Mouse (Mus musculus) cerebellum, adult 11-12 months (tissue): Measurements from ENCODE around the gene Lck.
A peak's percentile ranks its signal among the peaks of the same experiment; 100 is the strongest.

Experiments used
- DNase-seq: peaks from one replicate; pipeline ENCODE4 v3.0.0; 2022

Gene Lck

GRCm38 (mm10) chr4:129584884-129585608 lies 11.6 kb upstream of the Lck start:
- DNase-seq: peak; percentile 60

DNA sequence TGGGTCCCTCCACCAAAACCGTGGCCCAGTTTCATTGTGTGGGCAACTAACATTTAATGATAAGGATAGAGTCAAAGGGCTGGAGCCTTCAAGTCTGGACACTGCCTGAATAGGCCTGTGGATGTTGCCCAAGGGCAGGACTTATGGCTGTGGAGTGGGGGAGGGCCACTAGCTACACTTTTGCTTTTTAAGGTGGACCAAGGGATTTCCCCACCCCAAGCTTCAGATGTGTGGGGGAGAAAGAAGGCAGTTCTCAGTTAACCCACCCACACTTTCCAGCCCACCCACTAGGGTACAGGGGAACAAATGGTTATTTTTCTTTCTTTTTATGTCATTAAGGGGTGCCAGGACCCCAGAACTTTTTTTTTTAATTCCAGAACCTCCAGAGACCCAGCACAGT lies 10.9 kb upstream of the Lck start:
- no peak for DNase-seq

DNA sequence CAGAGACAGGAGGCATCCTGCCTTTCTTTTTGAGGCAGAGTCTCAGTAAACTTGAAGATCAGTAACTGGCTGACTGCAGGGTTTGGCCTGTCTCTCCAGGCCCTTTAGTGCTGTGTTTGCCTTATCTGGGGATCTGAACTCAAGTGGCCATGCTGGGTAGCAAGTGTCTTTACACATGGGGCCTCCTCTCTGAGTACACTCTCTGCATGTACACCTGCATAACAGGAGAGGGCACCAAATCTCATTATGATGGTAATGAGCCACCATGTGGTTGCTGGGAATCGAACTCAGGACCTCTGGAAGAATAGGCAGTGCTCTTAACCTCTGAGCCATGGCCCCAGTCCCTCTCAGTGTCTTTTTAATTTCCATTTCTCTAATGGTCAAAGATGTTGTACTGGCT lies 8.8 kb upstream of the Lck start:
- DNase-seq: no peak

GRCm38 (mm10) chr4:129580347-129580746 lies 6.9 kb upstream of the Lck start:
- DNase-seq: peak; percentile 57

DNA sequence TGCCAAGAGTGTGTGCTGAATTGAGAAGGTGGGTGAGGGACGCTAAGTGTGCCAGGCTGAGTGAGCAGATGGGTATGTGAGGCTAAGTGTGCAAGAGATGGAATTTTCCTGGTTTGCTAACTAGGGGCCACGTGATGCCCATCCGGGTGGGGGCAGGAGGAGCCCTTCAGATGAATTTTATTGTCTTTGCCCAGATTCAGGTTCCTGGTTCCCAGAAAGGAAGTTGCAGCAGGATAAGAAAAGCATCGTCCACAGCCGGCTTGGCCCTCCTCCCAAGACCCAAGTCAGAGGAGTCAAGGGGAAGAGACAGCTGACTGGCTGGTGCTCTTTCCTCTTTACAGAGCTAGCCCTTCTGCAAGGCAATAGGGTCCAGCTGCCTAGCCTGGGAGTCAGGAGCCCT lies 5.0 kb upstream of the Lck start, which contains the start of gene Fam167b:
TSS of gene Fam167b (minus strand) at position 84 of the 400 bp plus-strand sequence.
- no peak for DNase-seq

DNA sequence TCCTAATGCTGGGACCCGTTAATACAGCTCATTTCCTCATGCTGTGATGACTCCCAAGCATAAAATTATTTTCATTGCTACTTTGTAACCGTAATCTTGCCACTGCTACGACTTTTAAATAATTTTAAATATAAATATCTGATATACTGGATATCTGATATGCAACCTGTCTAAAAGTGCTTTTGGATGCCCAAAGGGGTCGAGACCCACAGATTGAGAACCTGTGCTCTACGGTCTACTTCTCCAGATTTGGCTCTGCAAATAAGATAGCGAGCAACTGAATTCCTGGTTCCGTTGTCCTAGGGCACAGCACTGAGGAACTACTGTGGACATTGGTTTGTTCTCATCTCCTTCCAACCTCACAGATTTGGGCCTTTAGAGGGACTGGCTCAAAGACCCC lies 4.2 kb upstream of the Lck start:
- DNase-seq: no peak

GRCm38 (mm10) chr4:129576863-129577491 lies 3.5 kb upstream of the Lck start:
- DNase-seq: peak; percentile 31

DNA sequence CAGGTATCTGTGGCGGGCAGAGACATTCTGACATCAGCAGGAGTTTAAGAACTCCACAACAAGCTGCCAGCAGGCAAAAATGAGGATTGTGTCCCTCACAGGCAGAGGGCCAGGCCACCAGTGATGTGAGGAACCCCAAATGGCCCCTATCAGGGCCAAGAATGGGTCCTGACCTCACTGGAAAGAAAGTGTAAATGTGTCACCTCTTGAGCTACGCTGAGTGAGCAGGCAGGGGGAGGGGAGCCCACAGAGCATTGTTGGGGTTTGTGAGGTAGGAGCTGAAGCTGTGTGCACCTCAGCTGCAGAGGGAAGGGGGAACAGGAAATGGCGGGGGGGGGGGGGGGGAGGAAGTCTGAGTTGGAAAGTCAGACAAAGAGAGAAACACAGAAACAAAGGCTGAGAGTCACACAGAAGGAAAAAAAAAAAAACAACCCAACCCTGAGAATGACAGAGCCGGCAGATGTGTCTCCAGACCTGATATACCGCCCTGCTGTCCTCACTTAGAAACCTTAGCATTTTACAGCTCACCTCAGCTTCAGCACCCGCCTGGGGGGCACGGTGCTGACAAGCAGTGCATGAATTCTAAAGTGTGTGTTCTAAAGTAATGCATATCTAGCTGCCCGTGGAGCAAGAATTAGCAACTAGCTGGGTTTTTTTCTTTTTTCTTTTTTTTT lies 1.9 kb upstream of the Lck start:
- no peak for DNase-seq

- DNase-seq: no peak
Measured at GRCm38 (mm10) chr4:129573093-129573370, 409 bp downstream of the Lck start.

DNA sequence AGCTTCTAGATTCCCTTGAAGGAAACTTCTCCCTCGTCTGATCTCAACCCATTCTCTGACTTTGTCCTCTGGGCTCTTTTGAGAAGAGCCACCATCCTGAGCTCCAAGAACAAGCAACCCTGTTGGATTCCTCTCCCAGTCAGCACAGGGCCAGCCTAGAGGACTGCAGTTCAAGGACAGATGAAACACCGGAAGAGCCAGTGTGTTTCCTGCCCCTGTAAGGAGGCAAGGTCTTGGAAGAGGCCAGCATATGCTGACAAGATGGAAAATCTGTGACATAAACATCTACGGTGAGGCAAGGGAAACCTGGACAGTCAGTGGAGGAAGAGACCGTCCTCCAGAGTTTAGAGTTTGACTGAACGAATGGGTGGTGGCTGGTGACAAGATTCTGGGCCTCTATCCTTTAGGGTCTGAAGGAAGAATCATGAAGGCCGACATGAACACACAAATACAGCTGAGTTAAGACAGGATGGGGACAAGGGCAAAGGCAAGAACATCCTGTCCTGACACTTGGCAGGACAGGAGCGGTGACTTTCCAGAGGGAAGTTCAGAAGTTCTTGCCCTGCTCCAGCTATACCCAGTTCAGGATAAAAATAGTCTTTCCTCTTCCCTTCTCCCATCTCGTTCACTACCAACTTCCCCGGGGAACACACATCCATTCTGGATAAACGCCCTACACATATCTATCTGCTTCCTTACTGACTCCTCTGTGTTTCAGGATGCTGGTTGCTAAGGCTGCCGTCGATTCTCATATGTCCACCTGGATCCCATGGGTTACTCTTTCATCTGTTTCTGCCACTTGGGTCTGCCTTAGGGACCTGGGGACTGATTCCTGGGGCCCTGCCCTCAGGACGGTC lies 977 bp downstream of the Lck start:
- DNase-seq: no peak

- DNase-seq: no peak
Measured at GRCm38 (mm10) chr4:129571551-129572084, 1.8 kb downstream of the Lck start.

DNA sequence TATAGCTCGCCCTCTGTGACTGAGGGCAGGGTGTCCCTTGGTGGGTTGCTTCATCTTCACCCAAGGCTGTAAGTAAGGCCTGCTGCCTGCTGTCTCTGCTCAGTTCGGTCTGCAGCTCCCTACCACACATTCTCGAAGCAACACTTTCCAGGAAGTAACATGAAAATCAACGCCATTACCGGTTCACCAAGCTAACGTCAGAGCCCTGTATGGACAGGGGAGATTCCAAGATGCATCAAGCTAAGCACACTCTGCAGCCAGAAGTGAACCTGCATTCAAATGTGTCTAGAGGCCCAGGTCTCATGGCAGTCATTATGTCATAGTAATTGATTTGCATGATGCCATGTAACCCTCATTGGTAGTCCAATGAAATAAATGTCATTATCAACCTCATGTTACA lies 3.4 kb downstream of the Lck start:
- no peak for DNase-seq

DNA sequence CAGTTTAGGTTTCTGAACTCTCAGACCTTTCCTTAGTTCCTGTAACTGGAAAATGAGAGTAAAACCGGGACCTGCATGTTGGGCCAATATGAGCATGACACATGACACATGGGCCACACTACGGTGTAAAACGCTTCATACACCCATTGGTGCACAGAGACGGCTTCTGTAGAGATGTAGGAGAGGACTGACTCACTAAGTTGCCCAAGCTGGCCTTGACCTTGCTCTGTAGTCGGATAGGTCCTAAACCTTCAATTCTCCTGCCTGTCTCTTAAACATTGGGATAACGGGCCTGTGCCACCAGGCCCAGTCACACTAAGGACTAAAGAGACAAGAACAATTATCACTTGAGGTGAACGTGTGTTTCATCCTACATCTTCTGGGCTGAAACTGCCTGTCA lies 5.1 kb downstream of the Lck start:
- no peak for DNase-seq

GRCm38 (mm10) chr4:129565139-129565538 lies 8.3 kb downstream of the Lck start:
- no peak for DNase-seq

- no peak for DNase-seq
Measured at GRCm38 (mm10) chr4:129563718-129564117, 9.7 kb downstream of the Lck start.

DNA sequence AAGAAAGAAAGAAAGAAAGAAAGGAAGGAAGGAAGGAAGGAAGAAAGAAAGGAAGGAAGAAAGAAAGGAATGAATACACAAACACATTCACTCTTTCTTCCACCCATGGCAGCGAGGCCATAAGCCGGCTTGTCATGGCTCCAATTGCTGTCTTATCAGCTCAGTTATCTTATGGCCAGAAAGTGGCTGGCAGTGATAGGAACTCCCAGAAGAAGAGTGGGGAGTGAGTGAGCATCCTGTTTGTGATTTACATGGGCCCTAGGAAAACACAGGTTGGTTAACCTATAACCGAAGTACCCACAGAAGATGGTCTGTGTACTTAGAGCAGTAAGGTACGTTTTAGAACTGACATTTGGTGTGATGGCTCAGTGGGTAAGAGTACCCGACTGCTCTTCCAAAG lies 12.3 kb downstream of the Lck start:
- no peak for DNase-seq

GRCm38 (mm10) chr4:129558321-129558955 lies 15.0 kb downstream of the Lck start:
- no peak for DNase-seq

DNA sequence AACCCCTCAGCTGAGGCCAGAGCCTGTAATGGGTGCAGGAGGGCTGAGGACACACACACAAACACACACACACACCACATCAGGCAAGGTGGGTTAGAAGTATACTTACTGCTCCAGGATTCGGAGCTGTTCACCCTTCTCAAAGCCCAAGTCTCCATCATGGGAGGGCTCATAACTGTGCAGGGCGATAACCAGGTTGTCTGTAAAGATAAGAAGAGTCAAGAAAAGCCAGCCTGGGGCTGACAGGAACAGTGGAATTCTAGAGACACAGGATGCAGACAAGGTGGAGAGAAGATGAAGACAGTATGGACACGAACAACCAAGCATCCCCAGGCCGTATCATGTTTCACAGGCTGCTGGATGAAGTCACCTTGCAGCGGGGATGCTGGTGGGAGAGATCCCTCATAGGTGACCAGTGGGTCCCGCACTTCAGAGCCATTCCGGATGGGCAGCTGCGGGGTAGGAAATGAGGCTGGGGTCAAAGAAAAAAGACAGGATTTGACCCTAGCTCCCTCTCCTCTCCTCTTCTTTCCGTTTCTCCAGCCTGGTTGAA lies 16.1 kb downstream of the Lck start:
- no peak for DNase-seq

DNA sequence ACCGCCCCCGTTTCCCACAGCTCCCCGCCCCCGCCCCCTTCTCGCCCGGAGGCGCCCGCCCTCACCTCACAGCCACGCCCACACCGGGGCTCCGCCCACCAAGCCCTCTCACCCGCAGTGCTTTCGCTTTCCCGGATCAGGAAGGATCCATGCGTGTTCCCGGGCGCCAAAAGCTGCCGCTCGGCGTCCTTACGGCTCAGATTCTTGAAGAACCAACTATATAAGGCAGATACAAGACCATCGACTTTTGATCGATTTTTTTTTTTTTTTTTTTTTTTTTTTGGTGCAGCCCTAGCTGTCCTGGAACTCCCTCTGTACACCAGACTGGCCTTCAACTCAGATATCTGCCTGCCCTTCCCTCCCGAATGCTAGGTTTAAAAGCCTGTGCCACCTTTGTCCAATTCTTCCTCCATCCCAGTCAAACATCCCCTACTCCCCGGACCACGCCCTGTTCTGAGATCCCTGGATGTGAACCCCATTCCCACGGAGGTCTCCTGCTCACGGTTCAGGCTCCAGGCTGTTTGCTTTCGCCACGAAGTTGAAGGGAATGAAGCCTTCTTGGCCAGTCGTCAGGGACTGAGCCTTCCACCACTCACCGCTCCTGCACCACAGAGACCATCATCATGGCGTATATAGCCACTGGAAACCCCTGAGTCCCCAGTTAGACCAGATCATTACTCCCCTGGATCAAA lies 16.8 kb downstream of the Lck start:
- DNase-seq: peak; percentile 71

DNA sequence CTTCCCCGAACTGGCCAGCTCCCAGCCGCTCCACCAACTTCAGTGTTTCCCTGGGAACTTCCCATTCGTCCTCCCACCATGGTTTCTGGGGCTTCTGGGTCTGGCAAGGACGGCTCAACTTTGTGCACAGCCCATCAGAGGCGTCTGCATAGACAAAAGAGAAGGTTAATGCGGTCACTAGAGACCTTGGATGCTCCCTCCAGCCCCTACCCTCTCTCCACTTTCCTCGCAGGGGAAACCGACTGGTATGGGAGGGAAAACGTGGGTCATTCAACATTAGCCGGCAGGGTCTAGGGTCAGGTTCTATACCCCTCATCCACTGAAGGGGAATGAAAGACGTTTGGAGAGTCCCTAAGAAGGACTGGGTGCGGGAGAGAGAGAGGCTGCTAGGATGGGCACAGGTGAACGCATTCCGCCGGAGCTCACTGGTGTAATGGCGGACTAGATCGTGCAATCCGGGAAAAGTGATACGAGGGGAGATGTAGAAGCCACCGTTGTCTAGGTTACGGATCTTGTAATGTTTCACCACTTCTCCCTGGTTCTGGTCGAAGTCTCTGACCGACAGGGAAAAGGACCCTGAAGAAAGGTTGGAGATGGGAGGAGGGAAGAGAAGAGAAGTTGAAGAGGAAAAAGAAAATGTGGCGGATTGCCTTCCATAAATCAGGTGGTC lies 17.4 kb downstream of the Lck start:
- DNase-seq: no peak

DNA sequence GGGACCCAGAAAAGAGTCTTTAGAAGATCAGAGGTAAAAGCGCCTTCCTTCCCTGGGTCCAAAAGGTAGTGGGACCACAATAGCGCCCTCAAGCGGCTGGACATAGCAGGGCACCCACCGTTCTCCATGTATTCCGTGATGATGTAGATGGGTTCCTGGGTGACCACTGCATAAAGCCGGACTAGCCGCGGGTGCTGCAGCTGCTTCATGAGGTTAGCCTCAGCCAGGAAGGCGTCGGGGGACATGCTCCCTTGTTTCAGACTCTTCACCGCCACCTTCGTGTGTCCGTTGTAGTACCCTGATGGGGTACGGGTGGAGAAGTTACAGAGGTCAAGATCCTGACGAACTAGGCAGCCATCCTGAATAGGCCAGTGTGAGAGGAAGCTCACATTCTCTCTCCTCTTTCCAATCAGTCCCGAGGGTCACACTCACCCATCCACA lies 18.0 kb downstream of the Lck start:
- peak; percentile 51 for DNase-seq
